Mouse (Mus musculus): ENCODE data around the gene Il22ra2. TPM values are rescaled to one million over a fixed set of nuclear protein-coding genes. Genes with fewer than 3 reads are reported as not detected.

Gene Il22ra2
- total RNA-seq (2012; rRNA removed) (not detected in 2 replicates), polyA plus RNA-seq (2012; ENCODE audit: insufficient read depth in 1 of 2, insufficient read length in 2 of 2, low read depth in 1 of 2, low replicate concordance in 2 of 2, missing spikeins in 1 of 2) (not detected)

- Histone ChIP-seq H3K9me3 (replicated peaks; ENCODE audit: insufficient read depth, low read length) (no peaks in the 10 kb centered on the region), H3K79me2 (ENCODE audit: control insufficient read depth, insufficient read depth, low read length, poor library complexity) (no peaks in the 10 kb centered on the region), H3K4me3 (ENCODE audit: control insufficient read depth in 1 of 2, insufficient read depth in 1 of 2, low read depth in 2 of 2, low read length in 2 of 2) (no peak within 1 kb of the TSS), H3K9ac (ENCODE audit: control insufficient read depth, low read depth, low read length, poor library complexity, severe bottlenecking) (no peak within 1 kb of the TSS), H3K4me1 (ENCODE audit: control insufficient read depth in 1 of 2, insufficient read depth in 2 of 2, low read length in 2 of 2) (no peaks in the 10 kb centered on the region), H3K27ac (ENCODE audit: control insufficient read depth, low read depth, low read length) (no peak within 1 kb of the TSS), H3K36me3 (ENCODE audit: control insufficient read depth in 1 of 2, insufficient read depth in 2 of 2, low read length in 2 of 2) (no peaks in the 10 kb centered on the region), H3K27me3 (ENCODE audit: control insufficient read depth in 1 of 2, insufficient read depth in 2 of 2, low read length in 2 of 2) (peaks cover 2 to 3% of the 10 kb centered on the region in 2 experiments; a peak in 2 of 4 replicates)
- no peak for DNase-seq (ENCODE audit: low read depth, low spot score)
- TF ChIP-seq GABPA (IDR thresholded peaks at IDR 0.05; ENCODE audit: low read depth, low read length) (no peak), ZMIZ1 (IDR thresholded peaks at IDR 0.05; ENCODE audit: low read depth, low read length) (no peak), KAT2A (conservative IDR thresholded peaks at IDR 0.05; ENCODE audit: low read depth, low read length) (no peak), CHD1 (IDR thresholded peaks at IDR 0.05; ENCODE audit: low read depth, low read length) (no peak)
Measured at GRCm38 (mm10) chr10:19621408-19622048, at the start of gene Il22ra2. Gene Il22ra2, plus strand, starts transcription at chr10:19621998.

GRCm38 (mm10) chr10:19577571-19577970 is 44.2 kb upstream of the Il22ra2 start:
- Histone ChIP-seq H3K36me3 (ENCODE audit: control insufficient read depth in 1 of 2, insufficient read depth in 2 of 2, low read length in 2 of 2) (peaks cover 0 to 4% of the 10 kb centered on the region in 2 experiments; a peak in 2 of 4 replicates), H3K4me3 (ENCODE audit: control insufficient read depth in 1 of 2, insufficient read depth in 1 of 2, low read depth in 2 of 2, low read length in 2 of 2) (no peak overlapping the region), H3K27ac (ENCODE audit: control insufficient read depth, low read depth, low read length) (no peak overlapping the region), H3K9me3 (replicated peaks; ENCODE audit: insufficient read depth, low read length) (no peaks in the 10 kb centered on the region), H3K79me2 (ENCODE audit: control insufficient read depth, insufficient read depth, low read length, poor library complexity) (no peaks in the 10 kb centered on the region), H3K9ac (ENCODE audit: control insufficient read depth, low read depth, low read length, poor library complexity, severe bottlenecking) (no peak overlapping the region), H3K4me1 (ENCODE audit: control insufficient read depth in 1 of 2, insufficient read depth in 2 of 2, low read length in 2 of 2) (peaks cover 0 to 5% of the 10 kb centered on the region in 2 experiments; a peak in 2 of 4 replicates), H3K27me3 (ENCODE audit: control insufficient read depth in 1 of 2, insufficient read depth in 2 of 2, low read length in 2 of 2) (no peaks in the 10 kb centered on the region)
- no peak for TF ChIP-seq MXI1 (IDR thresholded peaks at IDR 0.05; ENCODE audit: low read depth, low read length)
- no peak for TF ChIP-seq RCOR1 (IDR thresholded peaks at IDR 0.05; ENCODE audit: low read depth, low read length)
- no peak for TF ChIP-seq ZMIZ1 (IDR thresholded peaks at IDR 0.05; ENCODE audit: low read depth, low read length)
- no peak for TF ChIP-seq SIN3A (IDR thresholded peaks at IDR 0.05; ENCODE audit: low read length)
- no peak for TF ChIP-seq ZNF384 (IDR thresholded peaks at IDR 0.05; ENCODE audit: low read depth, low read length)
- DNase-seq (ENCODE audit: low read depth, low spot score): no peak

- Histone ChIP-seq H3K36me3 (ENCODE audit: control insufficient read depth in 1 of 2, insufficient read depth in 2 of 2, low read length in 2 of 2) (peaks cover 0 to 8% of the 10 kb centered on the region in 2 experiments; a peak in 2 of 4 replicates), H3K79me2 (ENCODE audit: control insufficient read depth, insufficient read depth, low read length, poor library complexity) (no peaks in the 10 kb centered on the region), H3K9ac (ENCODE audit: control insufficient read depth, low read depth, low read length, poor library complexity, severe bottlenecking) (no peak overlapping the region), H3K27me3 (ENCODE audit: control insufficient read depth in 1 of 2, insufficient read depth in 2 of 2, low read length in 2 of 2) (no peaks in the 10 kb centered on the region), H3K27ac (ENCODE audit: control insufficient read depth, low read depth, low read length) (no peak overlapping the region), H3K4me3 (ENCODE audit: control insufficient read depth in 1 of 2, insufficient read depth in 1 of 2, low read depth in 2 of 2, low read length in 2 of 2) (no peak overlapping the region), H3K4me1 (ENCODE audit: control insufficient read depth in 1 of 2, insufficient read depth in 2 of 2, low read length in 2 of 2) (peaks cover 3 to 6% of the 10 kb centered on the region in 2 experiments), H3K9me3 (replicated peaks; ENCODE audit: insufficient read depth, low read length) (no peaks in the 10 kb centered on the region)
- TF ChIP-seq TCF12 (IDR thresholded peaks at IDR 0.05; ENCODE audit: low read depth, low read length) (no peak), MXI1 (IDR thresholded peaks at IDR 0.05; ENCODE audit: low read depth, low read length) (no peak), TBP (IDR thresholded peaks at IDR 0.05; ENCODE audit: low read depth, low read length) (no peak), CTCF (IDR thresholded peaks at IDR 0.05 in 2 of 3, conservative IDR thresholded peaks at IDR 0.05 in 1 of 3; ENCODE audit: control insufficient read depth in 1 of 3, insufficient read depth in 1 of 3, low read depth in 2 of 3, low read length in 3 of 3, poor library complexity in 1 of 3, severe bottlenecking in 1 of 3) (no peak), RAD21 (IDR thresholded peaks at IDR 0.05; ENCODE audit: low read depth, low read length) (no peak), NRF1 (IDR thresholded peaks at IDR 0.05; ENCODE audit: insufficient read depth, low read depth, low read length, poor library complexity, severe bottlenecking) (no peak), HCFC1 (IDR thresholded peaks at IDR 0.05; ENCODE audit: low read depth, low read length) (no peak), POLR2A (IDR thresholded peaks at IDR 0.05; ENCODE audit: control insufficient read depth in 1 of 2, insufficient read depth in 1 of 2, low read depth in 1 of 2, low read length in 2 of 2, poor library complexity in 1 of 2) (no peak), POLR2AphosphoS2 (IDR thresholded peaks at IDR 0.05; ENCODE audit: low read length) (no peak), UBTF (IDR thresholded peaks at IDR 0.05; ENCODE audit: borderline replicate concordance, insufficient read depth, low read depth, low read length) (no peak), RCOR1 (IDR thresholded peaks at IDR 0.05; ENCODE audit: low read depth, low read length) (no peak), SIN3A (IDR thresholded peaks at IDR 0.05; ENCODE audit: low read length) (no peak), ELF1 (IDR thresholded peaks at IDR 0.05; ENCODE audit: low read depth, low read length) (no peak), ZKSCAN1 (IDR thresholded peaks at IDR 0.05; ENCODE audit: low read depth, low read length) (no peak), MYC (IDR thresholded peaks at IDR 0.05; ENCODE audit: low read depth, low read length) (no peak), USF2 (IDR thresholded peaks at IDR 0.05; ENCODE audit: borderline replicate concordance in 1 of 2, insufficient read depth in 1 of 2, low read depth in 1 of 2, low read length in 2 of 2) (no peak), POLR2AphosphoS5 (IDR thresholded peaks at IDR 0.05; ENCODE audit: borderline replicate concordance, low read depth, low read length) (no peak), ZMIZ1 (IDR thresholded peaks at IDR 0.05; ENCODE audit: low read depth, low read length) (no peak), NELFE (IDR thresholded peaks at IDR 0.05; ENCODE audit: low read depth, low read length) (no peak), GABPA (IDR thresholded peaks at IDR 0.05; ENCODE audit: low read depth, low read length) (no peak)
- DNase-seq (ENCODE audit: low read depth, low spot score): no peak
Measured at GRCm38 (mm10) chr10:19578001-19578400, 43.8 kb upstream of the Il22ra2 start.

Data from MEL (cell line).